Mouse (Mus musculus): ENCODE data around the gene Enpp7.

Enpp7 gene

DNA sequence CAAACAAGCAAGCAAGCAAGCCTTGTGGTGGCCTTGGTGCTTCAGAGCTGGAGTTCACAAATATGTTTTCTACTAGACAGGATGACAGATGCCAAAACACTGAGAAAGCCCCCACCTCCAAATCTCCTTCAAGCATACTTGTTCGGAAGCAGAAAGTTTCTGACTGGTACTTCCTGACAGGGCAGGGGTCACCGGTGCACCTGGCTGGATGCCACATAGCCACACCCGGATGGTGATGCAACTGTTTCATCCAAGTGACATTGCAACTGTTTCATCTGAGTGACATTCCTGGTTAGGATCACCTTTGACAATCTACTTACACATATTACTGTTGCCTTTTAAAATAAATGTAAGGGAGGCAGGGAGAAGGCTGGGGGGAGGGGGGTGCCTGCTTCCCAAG, 9.2 kb downstream of the Enpp7 start:
- WGBS, result 77% methylated on average over 3 of the region's 3 CpGs

DNA sequence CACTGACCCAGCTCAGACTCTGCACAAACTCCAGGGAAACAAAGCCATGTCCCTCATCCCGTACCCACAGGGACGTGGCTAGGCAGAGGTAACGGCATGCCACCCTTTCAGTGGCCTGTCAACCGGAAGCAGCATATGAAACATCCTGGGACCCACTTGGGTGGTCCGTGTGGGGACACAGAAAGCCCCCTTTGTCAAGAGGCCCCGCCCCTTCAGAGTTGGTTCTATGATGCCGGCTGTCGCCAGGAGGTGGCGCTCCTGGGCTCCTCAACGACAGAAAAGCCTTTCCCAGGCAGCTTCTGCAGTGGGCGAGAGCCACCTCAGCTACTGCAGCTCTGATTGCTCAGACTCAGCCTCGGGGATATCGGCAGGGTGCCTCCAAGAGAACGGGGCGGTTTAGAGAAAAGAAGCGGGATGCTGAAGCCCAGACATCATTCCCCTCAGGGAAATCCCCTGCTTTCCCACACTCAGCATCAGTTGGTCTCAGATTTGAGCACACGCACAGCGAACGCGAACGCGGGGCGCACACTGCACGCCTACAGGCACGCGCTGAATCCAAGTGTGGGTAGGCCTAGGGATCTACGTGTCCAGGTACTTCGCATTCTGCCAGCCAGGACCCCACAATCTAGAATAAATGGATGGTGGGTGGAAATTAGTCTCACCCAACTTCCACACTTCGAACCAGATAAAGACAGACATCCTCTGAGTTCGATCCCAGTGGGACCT, 10.7 kb downstream of the Enpp7 start:
- WGBS, result 4% methylated on average over 30 of the region's 30 CpGs

DNA sequence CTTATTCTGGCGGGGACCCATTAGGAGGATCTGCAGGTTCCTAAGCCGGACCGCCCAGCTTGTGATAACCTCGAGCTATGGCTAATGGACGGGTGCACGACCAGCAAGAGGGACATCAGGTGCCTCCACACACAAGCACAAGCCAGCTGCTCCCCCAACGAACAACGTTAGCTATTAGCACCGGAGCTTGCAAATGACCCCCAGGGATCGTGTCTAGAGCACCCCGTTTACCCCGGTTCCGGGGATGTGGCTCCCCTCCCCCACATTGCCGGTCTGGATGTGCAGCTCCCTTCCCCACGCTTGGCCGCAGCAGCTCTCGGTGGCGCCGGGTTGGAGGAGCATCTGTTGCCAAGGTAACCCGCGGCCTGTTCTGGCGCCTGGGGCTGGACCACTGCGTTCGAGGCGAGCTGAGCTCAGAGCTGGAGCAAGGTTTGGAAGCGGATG, 11.4 kb downstream of the Enpp7 start:
- WGBS, result 5% methylated on average over 26 of the region's 26 CpGs

GRCm38 (mm10) chr11:119000877-119001276, 12.9 kb downstream of the Enpp7 start:
- 73% methylated on average over 2 of the region's 2 CpGs for WGBS

GRCm38 (mm10) chr11:119001493-119002128, 13.6 kb downstream of the Enpp7 start:
- 73% methylated on average over 4 of the region's 4 CpGs for WGBS

DNA sequence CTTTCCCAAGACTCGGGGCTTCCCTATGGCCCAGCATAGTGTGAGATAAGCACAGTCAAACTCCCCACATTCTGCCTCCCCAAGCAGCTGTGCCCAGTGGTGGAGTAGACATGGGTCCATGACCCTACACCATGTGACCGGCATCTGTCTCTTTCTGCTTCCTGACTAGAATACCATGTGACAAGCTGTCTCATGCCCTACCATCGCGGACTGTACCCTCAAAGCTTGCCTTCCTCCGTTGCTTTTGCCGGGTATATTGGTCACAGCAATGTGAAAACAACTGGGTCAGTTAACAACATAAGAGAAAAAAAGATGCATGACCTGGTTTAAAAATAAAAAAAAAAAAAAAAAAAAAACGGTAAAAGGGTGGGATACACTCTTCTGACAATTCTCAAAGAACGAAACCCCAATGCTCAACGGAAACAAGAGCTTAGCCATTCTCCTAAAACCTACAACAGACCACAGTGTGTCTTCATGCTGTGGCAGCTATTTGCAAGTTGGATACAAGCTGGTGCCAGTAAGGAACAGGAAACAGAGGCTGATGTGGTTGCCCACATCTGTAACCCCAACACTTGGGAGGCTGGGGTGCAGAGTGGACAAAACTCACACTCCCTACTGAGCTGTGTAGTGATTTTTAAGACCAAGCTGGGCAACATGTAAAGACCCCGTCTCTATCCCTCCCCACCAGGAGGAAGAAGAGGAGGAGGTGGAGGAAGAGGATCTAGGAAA, 17.7 kb downstream of the Enpp7 start:
- WGBS, result 82% methylated on average over 10 of the region's 10 CpGs

DNA sequence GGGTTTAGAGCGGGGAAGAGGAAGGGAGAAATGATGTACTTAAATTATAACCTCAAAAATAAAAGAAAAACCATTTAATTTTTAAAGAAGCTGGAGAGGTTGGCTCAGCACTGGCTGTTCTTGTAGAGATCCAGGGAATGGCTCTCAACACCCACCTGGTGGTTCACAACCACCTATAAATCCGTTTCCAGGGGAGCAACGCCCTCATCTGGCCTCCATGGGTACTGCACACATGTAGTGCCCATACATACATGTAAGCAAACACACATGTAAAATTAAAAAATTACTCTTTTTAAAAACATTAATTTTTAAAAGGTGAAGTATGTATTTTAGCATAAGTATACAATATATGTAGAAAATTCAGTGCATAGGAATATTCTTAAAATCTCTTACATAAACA, 18.5 kb downstream of the Enpp7 start:
- 70% methylated on average over 3 of the region's 3 CpGs for WGBS

- 36% methylated on average over 21 of the region's 21 CpGs for WGBS
These were observed 19.8 kb downstream of the Enpp7 start for GRCm38 (mm10) chr11:119007461-119008456.

- whole genome bisulfite sequencing, result 85% methylated on average over 7 of the region's 7 CpGs
These were observed 26.5 kb downstream of the Enpp7 start for GRCm38 (mm10) chr11:119014455-119014854.

- 81% methylated on average over 7 of the region's 7 CpGs for WGBS
These were observed 29.5 kb downstream of the Enpp7 start for GRCm38 (mm10) chr11:119017506-119017905.

DNA sequence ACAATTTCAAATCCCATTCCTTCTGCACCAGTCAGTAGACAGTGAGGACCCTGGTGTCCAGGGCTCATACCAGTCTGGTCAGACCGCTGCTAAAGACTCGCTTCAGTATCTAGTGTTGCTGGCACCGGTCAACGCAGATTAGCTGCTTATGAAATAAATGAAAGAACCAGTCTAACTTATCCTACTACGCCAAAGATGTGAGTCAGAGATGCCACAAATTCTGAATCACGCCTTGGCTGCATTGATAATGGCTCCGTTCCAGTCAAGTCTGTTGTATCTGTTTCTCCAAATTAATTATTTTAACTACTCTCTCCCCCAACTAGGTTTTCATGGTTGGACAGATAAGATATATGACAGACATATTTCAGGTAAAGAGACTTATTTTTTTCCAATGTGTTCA, 33.2 kb downstream of the Enpp7 start:
- 65% methylated on average over 7 of the region's 7 CpGs for WGBS

DNA sequence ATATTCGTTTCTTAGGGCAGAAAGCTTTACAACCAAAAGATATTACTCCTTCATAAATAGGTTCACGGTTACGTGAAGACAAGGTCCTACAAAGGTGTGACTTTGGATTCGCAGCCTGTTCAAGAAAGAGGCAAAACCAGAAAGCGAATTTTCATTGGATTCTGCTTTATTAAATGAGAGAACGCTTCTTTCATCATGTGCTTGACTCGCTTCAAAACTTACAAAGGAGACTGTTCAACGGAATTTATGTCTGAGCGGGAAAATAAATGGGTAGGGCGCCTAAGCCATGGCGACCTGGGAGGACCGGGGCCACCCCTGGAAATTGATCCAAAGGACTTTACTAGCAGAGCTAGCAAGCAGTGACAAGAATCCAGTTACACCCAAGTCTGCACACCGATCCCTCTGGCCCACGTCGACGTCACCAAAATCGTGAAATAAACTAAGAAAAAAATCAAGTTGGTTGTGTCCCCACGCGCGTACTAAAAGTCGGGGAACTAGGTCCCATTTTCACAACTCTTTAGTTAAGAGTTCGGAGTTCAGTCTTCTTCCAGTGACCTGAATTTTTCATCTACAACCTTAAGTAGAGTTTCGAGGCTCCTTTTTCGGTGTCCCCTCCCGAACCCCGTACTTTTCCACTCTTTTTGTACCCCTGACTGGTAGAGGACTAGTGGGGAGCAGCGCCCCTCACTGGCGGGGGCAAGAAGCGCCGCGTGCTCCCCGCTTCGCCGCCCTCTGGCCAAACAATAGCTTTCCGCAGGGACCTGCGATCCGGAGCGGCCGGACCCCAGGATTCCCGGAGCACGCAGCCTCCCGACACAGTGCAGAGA, 34.3 kb downstream of the Enpp7 start:
- WGBS, result 3% methylated on average over 42 of the region's 42 CpGs

GRCm38 (mm10) chr11:119022895-119023615, 35.1 kb downstream of the Enpp7 start, which contains the start of gene Cbx2:
Gene Cbx2 (plus strand): TSS chr11:119022962.
- under 1% methylated on average over 93 of the region's 99 CpGs for WGBS

GRCm38 (mm10) chr11:119023616-119023980, 35.6 kb downstream of the Enpp7 start:
- WGBS, result 3% methylated on average over 15 of the region's 15 CpGs

- 36% methylated on average over 7 of the region's 7 CpGs for WGBS
These were observed 36.3 kb downstream of the Enpp7 start for GRCm38 (mm10) chr11:119024260-119024659.

DNA sequence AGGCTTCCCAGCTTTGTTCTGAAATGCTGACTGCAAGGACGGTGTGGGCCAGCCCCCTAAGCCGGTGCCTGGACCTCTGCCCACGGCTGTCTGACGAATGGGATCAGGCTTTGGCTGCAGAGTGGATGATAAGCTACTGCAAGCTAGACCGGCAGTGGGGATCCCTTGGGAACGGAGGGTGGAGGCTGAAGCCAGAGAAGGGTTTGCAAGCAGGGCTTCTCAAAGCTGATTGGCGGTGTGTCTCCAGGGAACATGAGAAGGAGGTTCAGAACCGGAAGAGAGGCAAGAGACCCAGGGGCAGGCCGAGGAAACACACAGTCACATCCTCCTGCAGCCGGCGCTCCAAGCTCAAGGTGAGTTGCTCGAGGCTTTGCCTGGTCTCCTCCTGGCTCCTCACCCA, 38.2 kb downstream of the Enpp7 start:
- WGBS, result 72% methylated on average over 12 of the region's 12 CpGs

- WGBS, result 7% methylated on average over 26 of the region's 26 CpGs
These were observed 46.0 kb downstream of the Enpp7 start for GRCm38 (mm10) chr11:119033874-119034558.

DNA sequence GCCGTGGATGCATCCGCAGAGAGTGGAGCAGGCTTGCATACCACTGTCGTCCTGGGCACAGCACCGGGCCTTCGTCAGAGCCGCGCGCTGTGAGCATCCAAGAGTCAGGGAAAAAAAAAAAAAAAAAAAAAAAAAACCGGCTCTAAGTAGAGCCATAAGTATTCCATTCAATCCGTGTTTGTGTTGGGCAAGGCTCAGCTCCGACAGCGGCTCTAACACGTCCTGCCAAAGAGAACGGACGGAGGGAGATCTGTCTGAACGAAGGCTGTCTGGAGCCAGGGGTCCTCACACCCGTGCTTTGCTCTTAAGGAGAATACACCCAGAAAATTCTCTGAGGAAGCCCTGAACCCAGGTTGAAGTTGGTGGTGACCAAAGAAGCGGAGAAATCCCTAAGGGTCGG, 46.6 kb downstream of the Enpp7 start:
- 27% methylated on average over 19 of the region's 19 CpGs for WGBS

- 28% methylated on average over 21 of the region's 21 CpGs for WGBS
These were observed 47.2 kb downstream of the Enpp7 start for GRCm38 (mm10) chr11:119035094-119035685.
